Mouse (Mus musculus): ENCODE data around the gene Dstyk. TPM values are rescaled to one million over a fixed set of nuclear protein-coding genes. Genes with fewer than 3 reads are reported as not detected.
A peak's percentile ranks its signal among the peaks of the same experiment; 100 is the strongest.

Dstyk gene
- polyA plus RNA-seq, 1 experiment from 2014 or later = 14.3 TPM

GRCm38 (mm10) chr1:132506058-132506457 lies 88.7 kb downstream of the Dstyk start, which contains the start of gene Tmem81:
Gene Tmem81 (plus strand): TSS chr1:132506230.
- Histone ChIP-seq H3K9ac (no peak within 1 kb of the TSS), H3K36me3 (peaks cover 60% of the 10 kb centered on the region), H3K27ac (no peak within 1 kb of the TSS), H3K9me3 (replicated peaks) (no peaks in the 10 kb centered on the region), H3K4me2 (replicated peaks) (no peak within 1 kb of the TSS), H3K4me3 (no peak within 1 kb of the TSS), H3K4me1 (peaks cover 5% of the 10 kb centered on the region; the same call in 1 of the 2 replicates), H3K27me3 (no peaks in the 10 kb centered on the region)
- no peak for ATAC-seq (ENCODE audit: low FRiP score)
- WGBS = 90% methylated on average over 7 of the region's 7 CpGs

- 96% methylated on average over 7 of the region's 7 CpGs for WGBS
- no peak overlapping the region for H3K27ac ChIP-seq
- peaks cover 11% of the 10 kb centered on the region for H3K4me1 ChIP-seq
- no peak overlapping the region for H3K4me2 ChIP-seq (replicated peaks)
- H3K9ac ChIP-seq = no peak overlapping the region
- ATAC-seq (ENCODE audit: low FRiP score) = no peak
- H3K9me3 ChIP-seq (replicated peaks) = no peaks in the 10 kb centered on the region
- peaks cover 54% of the 10 kb centered on the region for H3K36me3 ChIP-seq
- no peak overlapping the region for H3K4me3 ChIP-seq
- no peaks in the 10 kb centered on the region for H3K27me3 ChIP-seq
Measured at GRCm38 (mm10) chr1:132506656-132507055, 89.3 kb downstream of the Dstyk start.

- no peak overlapping the region for H3K4me3 ChIP-seq
- no peaks in the 10 kb centered on the region for H3K9me3 ChIP-seq (replicated peaks)
- H3K36me3 ChIP-seq = peaks cover 35% of the 10 kb centered on the region
- WGBS = 93% methylated on average over 5 of the region's 5 CpGs
- H3K27ac ChIP-seq = peak overlapping the region; percentile 30; the same call in 1 of the 2 replicates
- H3K9ac ChIP-seq = no peak overlapping the region
- H3K4me2 ChIP-seq (replicated peaks) = no peak overlapping the region
- no peak for ATAC-seq (ENCODE audit: low FRiP score)
- no peaks in the 10 kb centered on the region for H3K27me3 ChIP-seq
- H3K4me1 ChIP-seq = peaks cover 18% of the 10 kb centered on the region
Measured at GRCm38 (mm10) chr1:132509771-132510170, 92.4 kb downstream of the Dstyk start.

- 51% methylated on average over 8 of the region's 8 CpGs for WGBS
- H3K27me3 ChIP-seq = no peaks in the 10 kb centered on the region
- no peaks in the 10 kb centered on the region for H3K9me3 ChIP-seq (replicated peaks)
- no peak overlapping the region for H3K4me3 ChIP-seq
- ATAC-seq (ENCODE audit: low FRiP score) = peak; percentile 46
- no peak overlapping the region for H3K9ac ChIP-seq
- peak overlapping the region; percentile 9; the same call in 1 of the 2 replicates for H3K27ac ChIP-seq
- H3K4me1 ChIP-seq = peaks cover 18% of the 10 kb centered on the region
- no peak overlapping the region for H3K4me2 ChIP-seq (replicated peaks)
- H3K36me3 ChIP-seq = peaks cover 33% of the 10 kb centered on the region
Measured at GRCm38 (mm10) chr1:132511521-132511920, 94.2 kb downstream of the Dstyk start.

- H3K4me2 ChIP-seq (replicated peaks) = no peak overlapping the region
- peaks cover 18% of the 10 kb centered on the region for H3K4me1 ChIP-seq
- 80% methylated on average over 8 of the region's 8 CpGs for WGBS
- H3K4me3 ChIP-seq = no peak overlapping the region
- H3K27ac ChIP-seq = 0 out of 2 replicates have a peak overlapping the region, but pooled peaks have one; percentile 9
- ATAC-seq (ENCODE audit: low FRiP score) = no peak
- H3K9me3 ChIP-seq (replicated peaks) = no peaks in the 10 kb centered on the region
- no peaks in the 10 kb centered on the region for H3K27me3 ChIP-seq
- H3K36me3 ChIP-seq = peaks cover 28% of the 10 kb centered on the region
- H3K9ac ChIP-seq = no peak overlapping the region
Measured at GRCm38 (mm10) chr1:132512106-132512505, 94.8 kb downstream of the Dstyk start.

GRCm38 (mm10) chr1:132515339-132515738 lies 98.0 kb downstream of the Dstyk start:
- peaks cover 32% of the 10 kb centered on the region for H3K36me3 ChIP-seq
- WGBS = 91% methylated on average over 12 of the region's 12 CpGs
- ATAC-seq (ENCODE audit: low FRiP score) = no peak

More at GRCm38 (mm10) chr1:132515339-132515738, 98.0 kb downstream of the Dstyk start:
- Histone ChIP-seq H3K9ac (no peak overlapping the region), H3K27me3 (no peaks in the 10 kb centered on the region), H3K9me3 (replicated peaks) (no peaks in the 10 kb centered on the region), H3K4me2 (replicated peaks) (no peak overlapping the region), H3K4me1 (peaks cover 13% of the 10 kb centered on the region), H3K4me3 (no peak overlapping the region), H3K27ac (no peak overlapping the region)

Other genes with a start within 250 kb of the Dstyk start
- 10.8 and 12.7 TPM in 2 replicates for gene Lemd1, start 226.1 kb upstream of the Dstyk start, polyA plus RNA-seq (2016; fragmentation: Nextera tagmentation; extraction: Ambion mirVana)
- 3.6 and 4.1 TPM in 2 replicates for gene AC124108.1, start 226.1 kb upstream of the Dstyk start, polyA plus RNA-seq (2016; fragmentation: Nextera tagmentation; extraction: Ambion mirVana)
- 0.49 TPM in 1 of 2 replicates, not detected in the other for gene Gm10188, start 187.8 kb upstream of the Dstyk start, polyA plus RNA-seq (2016; fragmentation: Nextera tagmentation; extraction: Ambion mirVana)
- gene Klhdc8a, start 118.9 kb upstream of the Dstyk start, polyA plus RNA-seq (2016; fragmentation: Nextera tagmentation; extraction: Ambion mirVana) = 5.1 and 5.3 TPM in 2 replicates
- gene Nuak2, start 101.4 kb upstream of the Dstyk start, polyA plus RNA-seq (2016; fragmentation: Nextera tagmentation; extraction: Ambion mirVana) = 29.7 and 30.0 TPM in 2 replicates
- gene Tmcc2, start 26.3 kb upstream of the Dstyk start, polyA plus RNA-seq (2016; fragmentation: Nextera tagmentation; extraction: Ambion mirVana) = 36.3 and 37.8 TPM in 2 replicates
- 53.7 and 53.8 TPM in 2 replicates for gene Rbbp5, start 59.8 kb downstream of the Dstyk start, polyA plus RNA-seq (2016; fragmentation: Nextera tagmentation; extraction: Ambion mirVana)
- 1.5 and 1.8 TPM in 2 replicates for gene Tmem81, start 88.7 kb downstream of the Dstyk start, polyA plus RNA-seq (2016; fragmentation: Nextera tagmentation; extraction: Ambion mirVana)
- 83.8 and 88.4 TPM in 2 replicates for gene Cntn2, start 125.7 kb downstream of the Dstyk start, polyA plus RNA-seq (2016; fragmentation: Nextera tagmentation; extraction: Ambion mirVana)

Measured in hindbrain, embryonic 12.5 days (tissue).